Mouse (Mus musculus): ENCODE data around the gene Dnajc5g.

DNA sequence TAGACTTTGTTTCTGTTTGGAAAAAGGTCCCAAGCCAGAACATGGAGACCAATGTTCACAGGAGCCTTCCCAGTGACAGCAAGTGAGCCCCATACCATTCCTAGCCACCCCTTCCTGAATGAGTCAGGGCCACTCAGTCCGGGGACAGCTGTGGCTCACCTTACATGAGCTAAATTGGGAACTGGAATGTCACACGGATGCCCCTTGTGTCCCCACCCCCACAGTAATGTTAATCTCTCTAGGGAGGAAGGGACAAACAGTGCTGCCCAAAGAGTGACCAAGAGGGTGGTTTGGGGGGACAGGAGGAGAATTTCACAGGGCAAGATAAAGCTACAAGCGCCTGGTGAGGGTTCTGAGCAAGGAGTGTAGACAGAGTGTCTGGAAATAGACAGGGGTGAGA, 10.3 kb downstream of the Dnajc5g start, which contains the start of gene Trim54:
- TF ChIP-seq CTCF (IDR thresholded peaks at IDR 0.05), result no peak
- no peak for TF ChIP-seq EP300 (IDR thresholded peaks at IDR 0.05)

Data from lung, postnatal 0 days (tissue).